Mouse (Mus musculus): Measurements from ENCODE around the gene Ppp1r13b. TPM values are rescaled to one million over a fixed set of nuclear protein-coding genes. Genes with fewer than 3 reads are reported as not detected.
A peak's percentile ranks its signal among the peaks of the same experiment; 100 is the strongest.

Gene Ppp1r13b
- polyA plus RNA-seq, 1 experiment from 2014 or later, result 37.9 TPM

GRCm38 (mm10) chr12:111842565-111843433 is 65.1 kb downstream of the Ppp1r13b start:
- Histone ChIP-seq H3K27ac (replicated peaks) (no peak overlapping the region), H3K4me3 (no peak overlapping the region), H3K4me2 (no peak overlapping the region), H3K9me3 (no peaks in the 10 kb centered on the region), H3K4me1 (replicated peaks) (no peaks in the 10 kb centered on the region), H3K36me3 (peaks cover 42% of the 10 kb centered on the region), H3K27me3 (no peaks in the 10 kb centered on the region), H3K9ac (no peak overlapping the region)
- WGBS, result 87% methylated on average over 15 of the region's 15 CpGs
- ATAC-seq (ENCODE audit: low FRiP score, low read depth), result no peak

DNA sequence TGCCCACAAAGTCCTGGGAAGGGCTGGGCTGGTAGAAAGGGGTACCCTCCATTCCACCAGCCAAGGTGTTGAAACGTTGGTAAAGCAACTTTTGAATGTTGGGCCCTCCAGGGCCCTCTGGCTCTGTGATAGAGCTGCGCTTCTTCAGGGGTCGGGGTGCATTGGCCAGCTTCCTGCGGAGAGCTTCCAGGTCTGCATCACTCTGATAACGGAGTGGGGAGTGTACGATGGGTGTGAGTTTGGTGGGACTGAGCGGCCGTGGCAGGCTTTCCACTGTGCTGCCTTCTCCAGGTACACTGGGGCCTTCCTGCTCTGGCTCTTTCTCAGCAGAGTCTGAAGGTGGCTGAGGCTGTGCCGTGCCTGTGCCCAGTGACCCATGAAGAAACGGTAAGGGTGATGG is 74.5 kb downstream of the Ppp1r13b start:
- H3K9ac ChIP-seq, result no peak overlapping the region
- no peaks in the 10 kb centered on the region for H3K4me1 ChIP-seq (replicated peaks)
- ATAC-seq (ENCODE audit: low FRiP score, low read depth), result no peak
- H3K9me3 ChIP-seq, result no peaks in the 10 kb centered on the region
- no peak overlapping the region for H3K27ac ChIP-seq (replicated peaks)
- H3K27me3 ChIP-seq, result no peaks in the 10 kb centered on the region
- WGBS, result 92% methylated on average over 10 of the region's 10 CpGs
- no peak overlapping the region for H3K4me3 ChIP-seq
- H3K36me3 ChIP-seq, result peaks cover 88% of the 10 kb centered on the region
- no peak overlapping the region for H3K4me2 ChIP-seq

DNA sequence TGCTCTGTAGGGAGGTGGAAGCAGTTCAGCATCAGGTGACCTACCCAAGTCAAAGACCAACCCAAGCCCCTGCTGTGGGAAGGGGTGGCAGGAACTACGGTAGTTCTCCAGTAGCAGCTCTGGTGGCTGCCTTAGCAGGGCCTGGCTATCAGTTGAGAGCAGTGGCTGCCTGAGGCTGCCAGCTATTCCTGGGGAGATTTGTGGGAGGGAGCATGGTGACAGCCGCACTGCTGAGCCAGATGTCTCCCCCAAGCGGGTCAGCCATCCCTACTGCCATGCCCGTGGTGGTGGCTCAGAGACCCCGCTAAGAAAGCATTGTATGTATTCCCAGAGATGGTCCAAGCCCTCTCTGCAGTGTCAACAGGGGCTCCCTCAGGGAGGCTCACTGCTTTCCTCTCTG is 75.3 kb downstream of the Ppp1r13b start:
- H3K4me3 ChIP-seq, result no peak overlapping the region
- no peaks in the 10 kb centered on the region for H3K4me1 ChIP-seq (replicated peaks)
- H3K4me2 ChIP-seq, result no peak overlapping the region
- no peaks in the 10 kb centered on the region for H3K27me3 ChIP-seq
- H3K9ac ChIP-seq, result no peak overlapping the region
- H3K36me3 ChIP-seq, result peaks cover 88% of the 10 kb centered on the region
- 85% methylated on average over 5 of the region's 5 CpGs for WGBS
- H3K27ac ChIP-seq (replicated peaks), result no peak overlapping the region
- H3K9me3 ChIP-seq, result no peaks in the 10 kb centered on the region
- ATAC-seq (ENCODE audit: low FRiP score, low read depth), result no peak

GRCm38 (mm10) chr12:111830375-111830774 is 77.5 kb downstream of the Ppp1r13b start:
- H3K27ac ChIP-seq (replicated peaks), result no peak overlapping the region
- no peaks in the 10 kb centered on the region for H3K9me3 ChIP-seq
- WGBS, result 86% methylated on average over 10 of the region's 10 CpGs
- no peaks in the 10 kb centered on the region for H3K27me3 ChIP-seq
- ATAC-seq (ENCODE audit: low FRiP score, low read depth), result no peak
- no peak overlapping the region for H3K4me3 ChIP-seq
- H3K4me2 ChIP-seq, result no peak overlapping the region
- no peaks in the 10 kb centered on the region for H3K4me1 ChIP-seq (replicated peaks)
- H3K36me3 ChIP-seq, result peaks cover 90% of the 10 kb centered on the region
- H3K9ac ChIP-seq, result no peak overlapping the region

DNA sequence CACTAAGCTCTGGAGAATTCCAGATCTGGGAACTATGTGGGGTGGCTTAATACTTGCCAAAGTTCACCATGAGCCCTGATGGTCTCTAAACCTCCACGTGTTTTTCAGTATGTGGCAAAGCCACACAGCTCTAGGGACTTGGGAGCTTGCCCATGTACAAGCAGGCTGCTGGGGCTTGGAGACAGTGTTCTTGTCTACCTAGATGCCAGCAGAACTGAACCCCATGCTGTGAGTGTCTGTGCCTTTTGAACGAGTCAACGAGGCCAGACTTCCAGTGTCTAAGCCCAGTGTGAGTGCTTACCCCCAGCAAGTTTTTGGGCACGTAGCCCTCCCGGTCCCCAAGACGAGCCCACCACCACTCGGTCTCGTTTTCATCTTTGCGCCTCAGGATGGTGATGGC is 78.0 kb downstream of the Ppp1r13b start:
- no peak; the same call in 1 of the 2 replicates for ATAC-seq (ENCODE audit: low FRiP score, low read depth)
- 75% methylated on average over 9 of the region's 9 CpGs for WGBS
- Histone ChIP-seq H3K4me2 (no peak overlapping the region), H3K9ac (no peak overlapping the region), H3K9me3 (no peaks in the 10 kb centered on the region), H3K4me1 (replicated peaks) (no peaks in the 10 kb centered on the region), H3K27ac (replicated peaks) (no peak overlapping the region), H3K4me3 (no peak overlapping the region), H3K36me3 (peaks cover 90% of the 10 kb centered on the region), H3K27me3 (no peaks in the 10 kb centered on the region)

GRCm38 (mm10) chr12:111829447-111829846 is 78.5 kb downstream of the Ppp1r13b start:
- Histone ChIP-seq H3K4me2 (no peak overlapping the region), H3K4me1 (replicated peaks) (no peaks in the 10 kb centered on the region), H3K9me3 (no peaks in the 10 kb centered on the region), H3K4me3 (no peak overlapping the region), H3K9ac (no peak overlapping the region), H3K27me3 (no peaks in the 10 kb centered on the region), H3K36me3 (peaks cover 88% of the 10 kb centered on the region), H3K27ac (replicated peaks) (no peak overlapping the region)
- ATAC-seq (ENCODE audit: low FRiP score, low read depth), result no peak
- WGBS, result 27% methylated on average over 5 of the region's 5 CpGs

GRCm38 (mm10) chr12:111827556-111827955 is 80.4 kb downstream of the Ppp1r13b start:
- no peaks in the 10 kb centered on the region for H3K9me3 ChIP-seq
- peaks cover 73% of the 10 kb centered on the region for H3K36me3 ChIP-seq
- H3K4me2 ChIP-seq, result no peak overlapping the region
- H3K4me3 ChIP-seq, result no peak overlapping the region
- no peak for ATAC-seq (ENCODE audit: low FRiP score, low read depth)
- no peaks in the 10 kb centered on the region for H3K27me3 ChIP-seq
- WGBS, result 85% methylated on average over 12 of the region's 12 CpGs
- no peak overlapping the region for H3K27ac ChIP-seq (replicated peaks)
- no peak overlapping the region for H3K9ac ChIP-seq
- H3K4me1 ChIP-seq (replicated peaks), result no peaks in the 10 kb centered on the region

- WGBS, result 60% methylated on average over 4 of the region's 4 CpGs
- H3K4me2 ChIP-seq, result no peak overlapping the region
- no peak overlapping the region for H3K27ac ChIP-seq (replicated peaks)
- no peak overlapping the region for H3K9ac ChIP-seq
- H3K4me1 ChIP-seq (replicated peaks), result 0 out of 2 replicates have a peak, but pooled peaks cover 6% of the 10 kb centered on the region
- no peak for ATAC-seq (ENCODE audit: low FRiP score, low read depth)
- H3K36me3 ChIP-seq, result peaks cover 21% of the 10 kb centered on the region
- no peaks in the 10 kb centered on the region for H3K9me3 ChIP-seq
- no peak overlapping the region for H3K4me3 ChIP-seq
- no peaks in the 10 kb centered on the region for H3K27me3 ChIP-seq
These were observed 86.0 kb downstream of the Ppp1r13b start for GRCm38 (mm10) chr12:111821931-111822330.

- no peak overlapping the region for H3K4me3 ChIP-seq
- H3K9ac ChIP-seq, result no peak overlapping the region
- no peak overlapping the region for H3K4me2 ChIP-seq
- H3K4me1 ChIP-seq (replicated peaks), result peaks cover 18% of the 10 kb centered on the region
- no peaks in the 10 kb centered on the region for H3K27me3 ChIP-seq
- H3K27ac ChIP-seq (replicated peaks), result no peak overlapping the region
- ATAC-seq (ENCODE audit: low FRiP score, low read depth), result no peak
- WGBS, result 91% methylated on average over 7 of the region's 7 CpGs
- H3K36me3 ChIP-seq, result peaks cover 11% of the 10 kb centered on the region
- no peaks in the 10 kb centered on the region for H3K9me3 ChIP-seq
These were observed 87.2 kb downstream of the Ppp1r13b start for GRCm38 (mm10) chr12:111820708-111821107.

DNA sequence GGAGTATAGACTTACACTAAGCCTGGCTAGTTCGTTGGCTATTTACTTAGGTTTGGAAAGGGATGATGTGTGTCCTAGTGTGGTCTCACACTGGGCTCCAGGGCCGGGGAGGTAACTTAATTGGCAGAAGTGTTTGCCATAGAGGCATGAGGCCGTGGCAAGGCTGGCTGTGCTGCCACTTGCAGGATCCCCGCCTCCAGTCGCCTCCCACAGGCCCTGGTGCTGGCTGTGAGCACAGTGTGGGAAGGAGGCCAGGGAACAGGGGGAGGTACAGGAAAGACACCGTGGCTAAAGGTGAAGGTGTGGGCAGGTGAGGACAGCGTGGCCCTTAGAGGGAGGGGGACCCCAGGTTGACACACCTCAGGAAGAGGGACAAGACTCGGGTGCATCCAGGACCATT is 88.0 kb downstream of the Ppp1r13b start:
- H3K4me1 ChIP-seq (replicated peaks), result peaks cover 26% of the 10 kb centered on the region
- no peak for ATAC-seq (ENCODE audit: low FRiP score, low read depth)
- H3K36me3 ChIP-seq, result peaks cover 4% of the 10 kb centered on the region
- 73% methylated on average over 8 of the region's 8 CpGs for WGBS
- no peak overlapping the region for H3K4me3 ChIP-seq
- H3K9me3 ChIP-seq, result no peaks in the 10 kb centered on the region
- no peak overlapping the region for H3K27ac ChIP-seq (replicated peaks)
- H3K27me3 ChIP-seq, result no peaks in the 10 kb centered on the region
- H3K4me2 ChIP-seq, result no peak overlapping the region
- no peak overlapping the region for H3K9ac ChIP-seq

DNA sequence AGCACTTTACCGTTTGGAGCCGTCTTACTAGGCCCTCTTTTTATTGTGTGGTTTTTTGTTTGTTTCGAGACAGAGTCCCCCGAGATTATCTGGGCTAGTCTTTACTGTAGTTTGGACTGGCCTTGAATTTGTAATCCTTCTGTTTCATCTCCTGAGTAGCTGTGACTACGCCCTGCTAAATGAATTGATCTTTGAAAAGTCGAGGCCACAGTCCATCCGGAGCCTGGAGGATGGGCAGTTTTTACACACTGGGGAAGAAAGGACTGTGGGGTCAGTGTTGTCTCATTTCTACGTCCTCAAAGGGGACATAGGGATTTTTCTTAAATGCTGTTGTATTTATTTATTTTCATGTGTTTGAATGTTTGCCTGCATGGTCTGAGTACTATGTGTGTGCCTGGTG is 89.9 kb downstream of the Ppp1r13b start:
- no peak overlapping the region for H3K4me3 ChIP-seq
- no peak for ATAC-seq (ENCODE audit: low FRiP score, low read depth)
- H3K9me3 ChIP-seq, result no peaks in the 10 kb centered on the region
- H3K27me3 ChIP-seq, result no peaks in the 10 kb centered on the region
- 88% methylated on average over 8 of the region's 8 CpGs for WGBS
- no peak overlapping the region for H3K4me2 ChIP-seq
- H3K36me3 ChIP-seq, result no peaks in the 10 kb centered on the region
- H3K4me1 ChIP-seq (replicated peaks), result peaks cover 39% of the 10 kb centered on the region
- no peak overlapping the region for H3K27ac ChIP-seq (replicated peaks)
- no peak overlapping the region for H3K9ac ChIP-seq

GRCm38 (mm10) chr12:111816967-111817366 is 90.9 kb downstream of the Ppp1r13b start:
- H3K9ac ChIP-seq, result no peak overlapping the region
- H3K27me3 ChIP-seq, result no peaks in the 10 kb centered on the region
- H3K4me1 ChIP-seq (replicated peaks), result peaks cover 44% of the 10 kb centered on the region
- H3K36me3 ChIP-seq, result no peaks in the 10 kb centered on the region
- no peak for ATAC-seq (ENCODE audit: low FRiP score, low read depth)
- no peak overlapping the region for H3K27ac ChIP-seq (replicated peaks)
- 53% methylated on average over 9 of the region's 9 CpGs for WGBS
- H3K4me3 ChIP-seq, result no peak overlapping the region
- peak overlapping the region; percentile 21; the same call in 1 of the 2 replicates for H3K4me2 ChIP-seq
- H3K9me3 ChIP-seq, result no peaks in the 10 kb centered on the region
